9 mouse cellular contexts compared by ENCODE assay signal in the genomic region with DNA sequence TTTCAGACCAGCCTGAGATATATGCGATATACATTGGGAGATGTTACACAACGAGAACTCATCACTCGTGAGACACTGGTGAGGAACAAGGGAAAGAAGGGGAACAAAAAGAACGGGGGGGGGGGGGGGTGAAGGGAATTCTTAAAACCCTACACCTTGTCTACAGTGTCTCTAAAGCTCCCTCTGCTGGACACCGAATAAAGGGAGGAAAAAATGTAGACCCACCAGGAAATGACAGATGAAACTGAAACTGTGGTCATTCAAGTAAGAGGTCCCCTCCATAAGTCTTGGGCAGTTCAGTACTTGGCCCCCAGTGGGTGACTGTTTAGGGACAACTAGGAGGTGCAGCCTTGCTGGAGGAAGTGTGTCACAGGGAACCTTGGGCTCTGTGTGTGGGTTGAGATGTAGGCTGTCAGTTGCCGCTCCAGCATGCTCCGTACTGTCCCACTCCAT. TPM values are rescaled to one million over a fixed set of nuclear protein-coding genes. Genes with fewer than 3 reads are reported as not detected.
DNase-seq lines count a peak whose midpoint lies in the region; ATAC-seq lines count a peak whose summit lies in the region.
"Had no signal": no experiment of that assay in that cellular context is flagged by ENCODE, and none has a peak within 500 bp of the region (broad histone marks: within the 10 kb centered on the region; RNA-seq: fewer than 3 reads in every experiment).

No protein-coding gene starts in this region.

- no peaks in the 10 kb centered on the region for H3K27me3 ChIP-seq in embryonic facial prominence, embryonic 14.5 days (replicated peaks; ENCODE audit: control insufficient read depth, insufficient read depth, low read length)
- H3K27me3 ChIP-seq: neural tube, embryonic 13.5 days had no signal

- no peak overlapping the region for H3K4me2 ChIP-seq in embryonic facial prominence, embryonic 14.5 days (ENCODE audit: low read depth, low read length)
- H3K4me2 ChIP-seq: neural tube, embryonic 13.5 days had no signal

- H3K9ac ChIP-seq in embryonic facial prominence, embryonic 14.5 days (ENCODE audit: low read depth, low read length), result no peak overlapping the region
- H3K9ac ChIP-seq: neural tube, embryonic 13.5 days had no signal

- no peak overlapping the region for H3K27ac ChIP-seq in embryonic facial prominence, embryonic 14.5 days (replicated peaks; ENCODE audit: low read depth, low read length)
- H3K27ac ChIP-seq: neural tube, embryonic 13.5 days had no signal

- no peak overlapping the region for H3K4me3 ChIP-seq in embryonic facial prominence, embryonic 14.5 days (ENCODE audit: low read depth, low read length)
- H3K4me3 ChIP-seq: neural tube, embryonic 13.5 days had no signal

- no peaks in the 10 kb centered on the region for H3K4me1 ChIP-seq in embryonic facial prominence, embryonic 14.5 days (ENCODE audit: control insufficient read depth, insufficient read depth, low read length)

- H3K9me3 ChIP-seq in embryonic facial prominence, embryonic 14.5 days (ENCODE audit: control insufficient read depth, low read length), result no peaks in the 10 kb centered on the region
- H3K9me3 ChIP-seq: neural tube, embryonic 13.5 days had no signal

- ATAC-seq in embryonic facial prominence, embryonic 14.5 days (ENCODE audit: low read depth), result 0 out of 2 replicates have a peak, but pooled peaks have one; percentile 30
- ATAC-seq in megakaryocyte, adult 5-6 weeks (ENCODE audit: poor library complexity, severe bottlenecking), result peak; percentile 79

- WGBS in embryonic facial prominence, embryonic 14.5 days, result 64% methylated on average over 7 of the region's 7 CpGs

- peak; percentile 52 to 70 for DNase-seq in cerebellum, postnatal 10 days
- DNase-seq in cerebellum, adult 11 months, result no peak
- peak; percentile 52 for DNase-seq in right cerebral cortex, adult 18-20 months
- DNase-seq in right cerebral cortex, postnatal 25 days, result no peak
- peak; percentile 51 for DNase-seq in embryonic facial prominence, embryonic 14.5 days (ENCODE audit: low spot score)
- DNase-seq in kidney, postnatal 14 days, result peak; percentile 58
- no peak for DNase-seq in testis, postnatal 10 days (ENCODE audit: low spot score)

- H3K36me3 ChIP-seq in embryonic facial prominence, embryonic 14.5 days (ENCODE audit: control insufficient read depth, insufficient read depth, low read length), result peaks cover 19% of the 10 kb centered on the region
- H3K36me3 ChIP-seq: neural tube, embryonic 13.5 days had no signal

RNA-seq across cellular contexts. Expression of a gene that starts 21.9 kb away (rescaled TPM):
- polyA plus RNA-seq in embryonic facial prominence, embryonic 14.5 days (2014; fragmentation: Nextera tagmentation; extraction: Ambion mirVana), result 2.3 and 2.8 TPM in 2 replicates
- total RNA-seq in megakaryocyte, adult 5-6 weeks (2015), result 0.20 and 0.43 TPM in 2 replicates
- 1.7 and 1.9 TPM in 2 replicates for total RNA-seq in megakaryocyte, adult 5-6 weeks (2017)

RNA-seq across cellular contexts. Expression of a gene that starts 24.6 kb away (rescaled TPM):
- 50.2 and 53.4 TPM in 2 replicates for polyA plus RNA-seq in embryonic facial prominence, embryonic 14.5 days (2014; fragmentation: Nextera tagmentation; extraction: Ambion mirVana)
- total RNA-seq in megakaryocyte, adult 5-6 weeks (2015), result 21.1 and 21.2 TPM in 2 replicates
- 28.9 and 54.2 TPM in 2 replicates for total RNA-seq in megakaryocyte, adult 5-6 weeks (2017)

Comparison
In these comparisons a context has a peak if more than half of its experiments do, and no peak if none do; other contexts are left out.
1. DNase-seq: peak in cerebellum, postnatal 10 days (2 of 2), right cerebral cortex, adult 18-20 months (single experiment), embryonic facial prominence, embryonic 14.5 days (single experiment) and kidney, postnatal 14 days (single experiment); none in cerebellum, adult 11 months (single experiment), right cerebral cortex, postnatal 25 days (single experiment) and testis, postnatal 10 days (single experiment).